In the genomic region with DNA sequence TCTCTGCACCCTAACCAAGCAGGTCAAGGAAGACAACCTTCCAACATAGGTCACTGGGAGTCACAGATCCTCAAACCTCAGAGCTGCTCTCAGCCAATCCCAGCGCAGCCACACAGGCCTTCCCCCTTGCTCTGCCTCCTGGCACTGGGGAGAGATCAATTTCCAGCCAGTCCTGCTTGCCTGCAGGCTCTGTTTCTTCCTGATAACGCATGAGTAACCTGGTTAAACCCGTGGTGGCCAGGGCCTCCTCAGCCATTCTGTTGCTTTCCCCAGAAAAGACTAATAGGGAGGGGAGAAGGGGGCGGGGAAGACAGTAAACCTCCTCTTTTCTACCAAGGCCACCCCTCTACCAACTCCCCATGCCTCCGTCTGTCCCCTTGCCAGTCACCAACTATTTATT, we compare ENCODE assay signal across 17 mouse cellular contexts. TPM values are rescaled to one million over a fixed set of nuclear protein-coding genes. Genes with fewer than 3 reads are reported as not detected.
DNase-seq lines count a peak whose midpoint lies in the region; ATAC-seq and TF ChIP-seq lines count a peak whose summit lies in the region.
"Had no signal": no experiment of that assay in that cellular context is flagged by ENCODE, and none has a peak within 500 bp of the region (broad histone marks: within the 10 kb centered on the region; RNA-seq: fewer than 3 reads in every experiment).

No protein-coding gene starts in this region.

- no peak for TF ChIP-seq POLR2A in liver, adult 2 months (IDR thresholded peaks at IDR 0.05; ENCODE audit: extremely low read depth, insufficient read depth, low read length)

- ATAC-seq in kidney, embryonic 14.5 days (ENCODE audit: low FRiP score, low TSS enrichment) = peak; percentile 32; the same call in 1 of the 2 replicates
- peak; percentile 28 for ATAC-seq in stomach, postnatal 0 days (ENCODE audit: low FRiP score, low TSS enrichment)
- no peak for ATAC-seq in midbrain, embryonic 16.5 days
- ATAC-seq: intestine, postnatal 0 days had no signal

- no peak overlapping the region for H3K9ac ChIP-seq in kidney, embryonic 14.5 days (ENCODE audit: low read depth, low read length)
- no peak overlapping the region for H3K9ac ChIP-seq in liver, adult 2 months (ENCODE audit: low read depth, low read length)
- H3K9ac ChIP-seq in stomach, postnatal 0 days (ENCODE audit: low read length) = no peak overlapping the region
- H3K9ac ChIP-seq in midbrain, embryonic 16.5 days (ENCODE audit: low read depth, low read length) = no peak overlapping the region
- H3K9ac ChIP-seq: embryonic facial prominence, embryonic 12.5 days; hindbrain, embryonic 14.5 days; neural tube, embryonic 13.5 days had no signal

- H3K27ac ChIP-seq in kidney, embryonic 14.5 days (ENCODE audit: low read depth, low read length) = no peak overlapping the region
- peak overlapping the region; percentile 83 for H3K27ac ChIP-seq in liver, adult 2 months (replicated peaks; ENCODE audit: insufficient read depth, low read depth, low read length)
- H3K27ac ChIP-seq in stomach, postnatal 0 days (replicated peaks) = no peak overlapping the region
- H3K27ac ChIP-seq in midbrain, embryonic 16.5 days (ENCODE audit: low read length) = no peak overlapping the region
- H3K27ac ChIP-seq: embryonic facial prominence, embryonic 12.5 days; hindbrain, embryonic 14.5 days; neural tube, embryonic 13.5 days had no signal

- TF ChIP-seq CTCF in liver, adult 2 months (IDR thresholded peaks at IDR 0.05; ENCODE audit: low read depth, low read length) = no peak
- TF ChIP-seq CTCF in stomach, postnatal 0 days (IDR thresholded peaks at IDR 0.05; ENCODE audit: low read depth) = no peak

- H3K9me3 ChIP-seq in kidney, embryonic 14.5 days (ENCODE audit: control insufficient read depth, low read length) = no peaks in the 10 kb centered on the region
- no peaks in the 10 kb centered on the region for H3K9me3 ChIP-seq in stomach, postnatal 0 days (ENCODE audit: control insufficient read depth, low read length)
- H3K9me3 ChIP-seq in midbrain, embryonic 16.5 days (replicated peaks; ENCODE audit: control insufficient read depth, low read length, poor library complexity, severe bottlenecking) = no peaks in the 10 kb centered on the region
- H3K9me3 ChIP-seq: embryonic facial prominence, embryonic 12.5 days had no signal

- peak; percentile 47 for DNase-seq in adrenal gland, adult 2 months
- DNase-seq in adrenal gland, adult 8-10 months = no peak
- no peak for DNase-seq in kidney, postnatal 25 days
- DNase-seq in liver, adult 2 months (ENCODE audit: extremely low read depth, low read depth, low spot score) = peak; percentile 98
- DNase-seq in stomach, postnatal 0 days (ENCODE audit: low spot score) = peak; percentile 52
- no peak for DNase-seq in thymus, postnatal 25 days
- DNase-seq: cerebellum, adult 8-10 months had no signal

- H3K4me3 ChIP-seq in kidney, embryonic 14.5 days (ENCODE audit: low read length) = no peak overlapping the region
- H3K4me3 ChIP-seq in liver, adult 2 months (ENCODE audit: insufficient read depth, low read depth, low read length) = no peak overlapping the region
- H3K4me3 ChIP-seq in stomach, postnatal 0 days (ENCODE audit: low read depth, low read length) = no peak overlapping the region
- H3K4me3 ChIP-seq in midbrain, embryonic 16.5 days (ENCODE audit: low read depth, low read length) = no peak overlapping the region
- H3K4me3 ChIP-seq: embryonic facial prominence, embryonic 12.5 days; neural tube, embryonic 13.5 days had no signal

- TF ChIP-seq EP300 in stomach, postnatal 0 days (optimal IDR thresholded peaks at IDR 0.05) = no peak

- WGBS in kidney, embryonic 14.5 days = 23% methylated on average over 5 of the region's 5 CpGs
- 19% methylated on average over 5 of the region's 5 CpGs for WGBS in liver, adult 2 months
- 33% methylated on average over 5 of the region's 5 CpGs for WGBS in stomach, postnatal 0 days
- WGBS in midbrain, embryonic 16.5 days = 23% methylated on average over 5 of the region's 5 CpGs

- H3K79me2 ChIP-seq in liver, adult 2 months (ENCODE audit: control insufficient read depth, insufficient read depth, low read length) = peaks cover 34% of the 10 kb centered on the region

- no peak overlapping the region for H3K4me2 ChIP-seq in kidney, embryonic 14.5 days (replicated peaks; ENCODE audit: low read depth, low read length)
- no peak overlapping the region for H3K4me2 ChIP-seq in stomach, postnatal 0 days (replicated peaks; ENCODE audit: low read depth)
- H3K4me2 ChIP-seq in midbrain, embryonic 16.5 days (ENCODE audit: low read length) = no peak overlapping the region
- H3K4me2 ChIP-seq: embryonic facial prominence, embryonic 12.5 days; hindbrain, embryonic 14.5 days; neural tube, embryonic 13.5 days had no signal

- peaks cover 58% of the 10 kb centered on the region for H3K27me3 ChIP-seq in kidney, embryonic 14.5 days (ENCODE audit: control insufficient read depth, insufficient read depth, low read length)
- no peaks in the 10 kb centered on the region for H3K27me3 ChIP-seq in liver, adult 2 months (ENCODE audit: control insufficient read depth, insufficient read depth, low read length)
- peaks cover 9% of the 10 kb centered on the region for H3K27me3 ChIP-seq in stomach, postnatal 0 days (ENCODE audit: control insufficient read depth, insufficient read depth, low read length)
- peaks cover 63% of the 10 kb centered on the region for H3K27me3 ChIP-seq in midbrain, embryonic 16.5 days (ENCODE audit: control insufficient read depth, insufficient read depth, low read depth, low read length)

- no peaks in the 10 kb centered on the region for H3K36me3 ChIP-seq in kidney, embryonic 14.5 days (ENCODE audit: control insufficient read depth, insufficient read depth, low read length)
- peaks cover 16% of the 10 kb centered on the region for H3K36me3 ChIP-seq in liver, adult 2 months (ENCODE audit: control insufficient read depth, insufficient read depth, low read length)
- H3K36me3 ChIP-seq in stomach, postnatal 0 days (ENCODE audit: control insufficient read depth, insufficient read depth, low read length) = no peaks in the 10 kb centered on the region
- no peaks in the 10 kb centered on the region for H3K36me3 ChIP-seq in midbrain, embryonic 16.5 days (ENCODE audit: control insufficient read depth, insufficient read depth, low read length)
- H3K36me3 ChIP-seq: embryonic facial prominence, embryonic 12.5 days; neural tube, embryonic 13.5 days had no signal

- H3K4me1 ChIP-seq in kidney, embryonic 14.5 days (ENCODE audit: control insufficient read depth, insufficient read depth, low read length) = 0 out of 2 replicates have a peak, but pooled peaks cover 13% of the 10 kb centered on the region
- peaks cover 41% of the 10 kb centered on the region for H3K4me1 ChIP-seq in liver, adult 2 months (ENCODE audit: control insufficient read depth, insufficient read depth, low read length)
- no peaks in the 10 kb centered on the region for H3K4me1 ChIP-seq in stomach, postnatal 0 days (replicated peaks; ENCODE audit: control insufficient read depth, insufficient read depth)
- H3K4me1 ChIP-seq in midbrain, embryonic 16.5 days (ENCODE audit: control insufficient read depth, insufficient read depth, low read length) = peaks cover 12% of the 10 kb centered on the region

RNA-seq across cellular contexts. Expression of gene Shroom1, which starts 4.7 kb away (rescaled TPM):
- total RNA-seq in adrenal gland, adult 2 months (2021) = 1 to 10 TPM; 3.5 to 3.8 TPM
- 5.0 and 5.3 TPM in 2 replicates for polyA plus RNA-seq in adrenal gland, adult 2 months (2012; rRNA removed)
- total RNA-seq in adrenal gland, adult 8-10 months (2022) = 1 to 10 TPM; 2.6 to 10.0 (median 7.4) TPM
- 1.2 and 1.9 TPM in 2 replicates for polyA plus RNA-seq in kidney, embryonic 14.5 days (2014; fragmentation: Nextera tagmentation; extraction: Ambion mirVana)
- total RNA-seq in liver, adult 2 months (2014; rRNA removed) = 12.8 and 15.4 TPM in 2 replicates
- 36.6 and 43.4 TPM in 2 replicates for polyA plus RNA-seq in liver, adult 2 months (2012; rRNA removed)
- 1.3 and 1.7 TPM in 2 replicates for polyA plus RNA-seq in stomach, postnatal 0 days (2015; fragmentation: Nextera tagmentation; extraction: Ambion mirVana)
- polyA plus RNA-seq in midbrain, embryonic 16.5 days (2015; fragmentation: Nextera tagmentation; extraction: Ambion mirVana) = 3.0 and 4.5 TPM in 2 replicates

RNA-seq across cellular contexts. Expression of gene Gm10447, which starts 4.8 kb away (rescaled TPM):
- total RNA-seq in adrenal gland, adult 2 months (2021) = not detected
- polyA plus RNA-seq in adrenal gland, adult 2 months (2012; rRNA removed) = 0.08 TPM in 1 of 2 replicates, not detected in the other
- total RNA-seq in adrenal gland, adult 8-10 months (2022) = under 1 TPM in 3 of 4 experiments, not detected in 1; 0.21 to 0.59 (median 0.48) TPM
- 0.16 TPM in 1 of 2 replicates, not detected in the other for polyA plus RNA-seq in kidney, embryonic 14.5 days (2014; fragmentation: Nextera tagmentation; extraction: Ambion mirVana)
- total RNA-seq in liver, adult 2 months (2014; rRNA removed) = 0.46 and 0.60 TPM in 2 replicates
- 1.3 and 2.5 TPM in 2 replicates for polyA plus RNA-seq in liver, adult 2 months (2012; rRNA removed)
- 0.08 and 0.13 TPM in 2 replicates for polyA plus RNA-seq in stomach, postnatal 0 days (2015; fragmentation: Nextera tagmentation; extraction: Ambion mirVana)
- polyA plus RNA-seq in midbrain, embryonic 16.5 days (2015; fragmentation: Nextera tagmentation; extraction: Ambion mirVana) = 0.10 TPM in 1 of 2 replicates, not detected in the other
- total RNA-seq: left cerebral cortex, postnatal 14 days had no signal
- polyA plus RNA-seq: forebrain, embryonic 11.5 days; neural tube, embryonic 13.5 days had no signal

RNA-seq across cellular contexts. Expression of gene Gm9837, which starts 8.6 kb away (rescaled TPM):
- total RNA-seq in adrenal gland, adult 2 months (2021) = not detected
- not detected in 2 replicates for polyA plus RNA-seq in adrenal gland, adult 2 months (2012; rRNA removed)
- not detected for total RNA-seq in adrenal gland, adult 8-10 months (2022)
- polyA plus RNA-seq in kidney, embryonic 14.5 days (2014; fragmentation: Nextera tagmentation; extraction: Ambion mirVana) = not detected in 2 replicates
- not detected in 2 replicates for total RNA-seq in liver, adult 2 months (2014; rRNA removed)
- polyA plus RNA-seq in liver, adult 2 months (2012; rRNA removed) = not detected in 2 replicates
- polyA plus RNA-seq in stomach, postnatal 0 days (2015; fragmentation: Nextera tagmentation; extraction: Ambion mirVana) = not detected in 2 replicates
- polyA plus RNA-seq in midbrain, embryonic 16.5 days (2015; fragmentation: Nextera tagmentation; extraction: Ambion mirVana) = not detected in 2 replicates
- polyA plus RNA-seq: embryonic facial prominence, embryonic 12.5 days; forebrain, embryonic 11.5 days; gonadal fat pad, adult 2 months; heart, embryonic 14.5 days; hindbrain, embryonic 14.5 days; intestine, postnatal 0 days; neural tube, embryonic 13.5 days had no signal

RNA-seq across cellular contexts. Expression of gene Gm9945, which starts 18.2 kb away (rescaled TPM):
- not detected for total RNA-seq in adrenal gland, adult 2 months (2021)
- not detected in 2 replicates for polyA plus RNA-seq in adrenal gland, adult 2 months (2012; rRNA removed)
- total RNA-seq in adrenal gland, adult 8-10 months (2022) = not detected
- polyA plus RNA-seq in kidney, embryonic 14.5 days (2014; fragmentation: Nextera tagmentation; extraction: Ambion mirVana) = not detected in 2 replicates
- total RNA-seq in liver, adult 2 months (2014; rRNA removed) = not detected in 2 replicates
- not detected in 2 replicates for polyA plus RNA-seq in liver, adult 2 months (2012; rRNA removed)
- polyA plus RNA-seq in stomach, postnatal 0 days (2015; fragmentation: Nextera tagmentation; extraction: Ambion mirVana) = 0.11 TPM in 1 of 2 replicates, not detected in the other
- not detected in 2 replicates for polyA plus RNA-seq in midbrain, embryonic 16.5 days (2015; fragmentation: Nextera tagmentation; extraction: Ambion mirVana)
- polyA plus RNA-seq: embryonic facial prominence, embryonic 12.5 days; forebrain, embryonic 11.5 days; gonadal fat pad, adult 2 months; heart, embryonic 14.5 days; intestine, postnatal 0 days; neural tube, embryonic 13.5 days had no signal

RNA-seq across cellular contexts. Expression of gene Sowaha, which starts 18.3 kb away (rescaled TPM):
- under 1 TPM; 0.29 to 0.45 TPM for total RNA-seq in adrenal gland, adult 2 months (2021)
- polyA plus RNA-seq in adrenal gland, adult 2 months (2012; rRNA removed) = 0.47 and 0.72 TPM in 2 replicates
- 1 to 10 TPM in 1 of 4 experiments, under 1 TPM in 3; 0.32 to 1.0 (median 0.71) TPM for total RNA-seq in adrenal gland, adult 8-10 months (2022)
- 0.09 and 0.14 TPM in 2 replicates for polyA plus RNA-seq in kidney, embryonic 14.5 days (2014; fragmentation: Nextera tagmentation; extraction: Ambion mirVana)
- total RNA-seq in liver, adult 2 months (2014; rRNA removed) = not detected in 2 replicates
- not detected in 2 replicates for polyA plus RNA-seq in liver, adult 2 months (2012; rRNA removed)
- polyA plus RNA-seq in stomach, postnatal 0 days (2015; fragmentation: Nextera tagmentation; extraction: Ambion mirVana) = 0.91 and 1.1 TPM in 2 replicates
- 1.1 and 1.6 TPM in 2 replicates for polyA plus RNA-seq in midbrain, embryonic 16.5 days (2015; fragmentation: Nextera tagmentation; extraction: Ambion mirVana)

Comparison
In these comparisons a context has a peak if more than half of its experiments do, and no peak if none do; other contexts are left out.
1. DNase-seq: peak in adrenal gland, adult 2 months (single experiment), liver, adult 2 months (single experiment) and stomach, postnatal 0 days (single experiment); none in adrenal gland, adult 8-10 months (single experiment), kidney, postnatal 25 days (0 of 2) and thymus, postnatal 25 days (single experiment).